Mouse (Mus musculus) testis, adult 2 months (tissue): Measurements from ENCODE around the gene Vwa7. TPM values are rescaled to one million over a fixed set of nuclear protein-coding genes. Genes with fewer than 3 reads are reported as not detected.

ENCODE experiments used
- H3K27ac ChIP-seq: fragments of 200-500 bp; 2 replicates; pipeline ENCODE4 v1.5.1; 2012; ENCODE audit warnings: low read depth, low read length; ENCODE audit not compliant: control insufficient read depth, insufficient read depth
- H3K27me3 ChIP-seq: fragments of 200-500 bp; 2 replicates; pipeline ENCODE4 v1.6.1; 2012; ENCODE audit warnings: mild to moderate bottlenecking, low read length, moderate library complexity; ENCODE audit not compliant: control insufficient read depth, insufficient read depth
- H3K36me3 ChIP-seq: fragments of 200-500 bp; 2 replicates; pipeline ENCODE4 v1.6.1; 2012; ENCODE audit warnings: mild to moderate bottlenecking, low read length; ENCODE audit not compliant: control insufficient read depth, insufficient read depth
- H3K4me1 ChIP-seq: fragments of 200-500 bp; 2 replicates; pipeline ENCODE4 v1.6.1; 2012; ENCODE audit warnings: low read length; ENCODE audit not compliant: control insufficient read depth, insufficient read depth
- H3K4me3 ChIP-seq: fragments of 200-500 bp; 2 replicates; pipeline ENCODE4 v1.5.1; 2012; ENCODE audit warnings: low read depth, mild to moderate bottlenecking, low read length, moderate library complexity, mixed read lengths; ENCODE audit not compliant: control insufficient read depth
- CTCF ChIP-seq: fragments of 200-500 bp; IDR thresholded peaks from 2 replicates; pipeline ENCODE4 v1.5.1; 2012; ENCODE audit warnings: low read depth, mild to moderate bottlenecking, inconsistent platforms, low read length, moderate library complexity; ENCODE audit not compliant: control insufficient read depth, insufficient read depth, insufficient replicate concordance
- POLR2A ChIP-seq: fragments of 200-500 bp; IDR thresholded peaks from 2 replicates; pipeline ENCODE4 v1.6.1; 2012; ENCODE audit warnings: low read depth, mild to moderate bottlenecking, inconsistent platforms, low read length, moderate library complexity; ENCODE audit not compliant: control insufficient read depth
- polyA plus RNA-seq: library from polyadenylated mRNA; depleted of rRNA; stranded (reverse); fragments of >200 nt; gene quantifications from 2 replicates; pipeline ENCODE4 v1.2.3, GENCODE M21; 2012

Vwa7 gene
- polyA plus RNA-seq, 1 experiment, result 0.65 TPM

DNA sequence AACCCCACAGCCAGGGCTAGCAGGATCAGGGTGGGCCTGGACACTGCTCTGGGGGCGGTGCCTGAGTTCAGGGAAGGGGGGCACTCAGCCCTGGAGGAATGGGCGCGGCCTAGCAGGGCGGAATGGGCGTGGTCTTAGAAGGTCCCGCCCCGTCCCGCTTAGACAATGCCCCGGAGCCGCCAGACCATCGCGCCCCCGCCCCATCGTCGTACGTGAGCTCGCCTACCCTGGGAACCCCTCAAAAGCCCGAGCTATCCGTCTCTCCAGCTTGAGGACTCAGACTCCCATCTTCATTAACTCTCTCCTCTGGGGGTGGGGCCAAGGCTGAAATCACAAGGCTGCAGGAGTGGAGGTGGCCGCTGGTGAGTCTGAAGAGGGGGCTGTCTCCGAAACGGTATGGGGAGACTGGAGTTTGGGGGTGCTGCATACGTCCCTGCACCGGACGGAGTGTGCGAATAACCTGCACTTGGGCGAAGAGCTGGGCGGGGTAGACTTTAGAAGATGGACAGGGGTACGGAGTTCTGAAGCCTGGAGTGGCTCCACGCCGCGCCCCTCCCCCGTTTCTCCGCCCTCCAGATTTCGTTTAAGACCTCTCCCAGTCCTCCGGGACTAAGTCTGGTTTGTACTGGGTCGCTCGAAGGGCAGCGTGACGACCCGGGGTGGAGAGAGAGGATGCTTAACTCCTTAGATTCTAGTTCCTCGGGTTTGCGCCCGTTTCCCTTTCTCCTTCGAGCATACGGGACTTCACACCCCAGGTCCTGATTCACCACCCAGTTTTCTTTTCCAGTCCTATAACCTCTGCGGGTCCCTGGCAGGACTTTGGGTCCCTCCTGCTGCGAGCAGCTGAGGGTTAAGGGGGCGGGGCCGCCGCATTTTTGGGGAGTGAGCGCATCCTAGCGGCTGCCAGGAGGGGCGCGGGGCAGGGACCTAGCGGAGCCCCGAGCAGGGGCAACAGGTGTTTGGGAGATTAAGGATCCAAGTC is 42.8 kb downstream of the Vwa7 start, which contains the start of gene Ddah2:
Gene Ddah2 (plus strand): TSS at position 125 of the 982 bp plus-strand sequence.
- Histone ChIP-seq H3K4me1 (peaks cover 23% of the 10 kb centered on the region), H3K4me3 (peak within 1 kb of the TSS; percentile 84), H3K27ac (peak within 1 kb of the TSS; percentile 50), H3K36me3 (no peaks in the 10 kb centered on the region), H3K27me3 (no peaks in the 10 kb centered on the region)
- TF ChIP-seq CTCF (0 out of 2 replicates have a peak, but pooled peaks have one; percentile 25), POLR2A (no peak; the same call in 1 of the 2 replicates)

DNA sequence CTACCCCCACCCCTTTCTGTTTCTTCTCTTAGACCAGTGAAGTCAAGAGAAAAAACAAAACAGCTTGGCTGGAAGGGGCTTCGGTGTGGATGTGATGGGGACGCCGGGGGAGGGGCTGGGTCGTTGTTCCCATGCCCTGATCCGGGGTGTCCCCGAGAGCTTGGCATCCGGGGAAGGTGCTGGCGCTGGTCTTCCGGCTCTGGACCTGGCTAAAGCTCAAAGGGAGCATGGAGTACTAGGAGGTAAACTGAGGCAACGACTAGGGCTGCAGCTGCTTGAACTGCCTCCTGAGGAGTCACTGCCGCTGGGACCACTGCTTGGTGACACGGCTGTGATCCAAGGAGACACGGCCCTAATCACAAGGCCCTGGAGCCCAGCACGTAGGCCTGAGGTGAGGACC is 43.7 kb downstream of the Vwa7 start:
- H3K36me3 ChIP-seq, result no peaks in the 10 kb centered on the region
- no peak overlapping the region for H3K27ac ChIP-seq
- H3K27me3 ChIP-seq, result 0 out of 2 replicates have a peak, but pooled peaks cover 2% of the 10 kb centered on the region
- H3K4me1 ChIP-seq, result peaks cover 28% of the 10 kb centered on the region
- no peak for TF ChIP-seq POLR2A
- TF ChIP-seq CTCF, result no peak
- peak overlapping the region; percentile 84 for H3K4me3 ChIP-seq

DNA sequence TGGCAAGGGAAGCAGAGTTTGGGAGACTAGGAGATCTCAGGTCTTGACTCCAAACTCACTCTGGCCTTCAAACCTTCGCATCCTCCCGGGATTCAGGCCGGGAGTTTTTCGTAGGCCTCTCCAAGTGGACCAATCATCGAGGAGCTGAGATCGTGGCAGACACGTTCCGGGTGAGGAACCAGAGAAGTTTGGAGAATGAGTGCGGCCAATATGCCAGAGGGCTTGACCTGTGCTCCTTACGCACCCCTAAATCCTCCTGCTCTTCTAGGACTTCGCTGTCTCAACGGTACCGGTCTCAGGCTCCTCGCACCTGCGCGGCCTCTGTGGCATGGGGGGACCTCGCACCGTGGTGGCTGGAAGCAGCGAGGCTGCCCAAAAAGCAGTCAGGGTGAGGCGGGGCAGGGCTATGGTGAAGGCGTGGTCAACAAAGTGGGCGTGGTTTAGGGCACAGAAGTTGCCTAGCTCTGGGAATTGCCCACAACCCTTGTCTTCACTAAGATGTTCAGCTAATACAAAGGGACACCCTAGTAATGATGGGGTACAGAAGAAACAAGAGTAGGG is 44.4 kb downstream of the Vwa7 start:
- Histone ChIP-seq H3K27ac (no peak overlapping the region), H3K27me3 (peaks cover 5% of the 10 kb centered on the region; the same call in 1 of the 2 replicates), H3K4me1 (peaks cover 34% of the 10 kb centered on the region), H3K36me3 (no peaks in the 10 kb centered on the region), H3K4me3 (peak overlapping the region; percentile 84; the same call in 1 of the 2 replicates)
- TF ChIP-seq POLR2A, result no peak
- no peak for TF ChIP-seq CTCF

DNA sequence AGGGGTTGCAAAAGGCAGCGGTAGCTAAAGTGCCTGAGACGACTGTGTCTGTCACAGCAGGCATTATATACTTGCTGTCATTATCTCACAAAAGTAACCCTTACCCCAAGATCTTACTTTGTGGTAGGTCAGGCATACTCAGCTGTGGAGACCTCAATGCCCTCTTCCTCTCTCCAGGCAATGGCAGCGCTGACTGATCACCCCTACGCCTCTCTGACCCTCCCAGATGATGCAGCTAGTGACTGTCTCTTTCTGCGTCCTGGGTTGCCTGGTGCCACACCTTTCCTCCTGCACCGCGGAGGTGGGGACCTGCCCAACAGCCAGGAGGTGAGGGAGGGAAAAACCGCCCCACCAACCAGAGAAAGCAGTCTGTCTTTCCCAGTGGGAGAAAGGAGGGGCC is 44.9 kb downstream of the Vwa7 start:
- Histone ChIP-seq H3K27ac (no peak overlapping the region), H3K4me3 (no peak overlapping the region), H3K27me3 (peaks cover 7% of the 10 kb centered on the region; the same call in 1 of the 2 replicates), H3K36me3 (no peaks in the 10 kb centered on the region), H3K4me1 (peaks cover 34% of the 10 kb centered on the region)
- no peak for TF ChIP-seq POLR2A
- no peak for TF ChIP-seq CTCF

GRCm38 (mm10) chr17:35063466-35063865 is 47.1 kb downstream of the Vwa7 start:
- Histone ChIP-seq H3K36me3 (no peaks in the 10 kb centered on the region), H3K27me3 (peaks cover 7% of the 10 kb centered on the region; the same call in 1 of the 2 replicates), H3K4me3 (peak overlapping the region; percentile 21), H3K27ac (no peak overlapping the region), H3K4me1 (peaks cover 32% of the 10 kb centered on the region)
- TF ChIP-seq POLR2A (no peak), CTCF (no peak)

DNA sequence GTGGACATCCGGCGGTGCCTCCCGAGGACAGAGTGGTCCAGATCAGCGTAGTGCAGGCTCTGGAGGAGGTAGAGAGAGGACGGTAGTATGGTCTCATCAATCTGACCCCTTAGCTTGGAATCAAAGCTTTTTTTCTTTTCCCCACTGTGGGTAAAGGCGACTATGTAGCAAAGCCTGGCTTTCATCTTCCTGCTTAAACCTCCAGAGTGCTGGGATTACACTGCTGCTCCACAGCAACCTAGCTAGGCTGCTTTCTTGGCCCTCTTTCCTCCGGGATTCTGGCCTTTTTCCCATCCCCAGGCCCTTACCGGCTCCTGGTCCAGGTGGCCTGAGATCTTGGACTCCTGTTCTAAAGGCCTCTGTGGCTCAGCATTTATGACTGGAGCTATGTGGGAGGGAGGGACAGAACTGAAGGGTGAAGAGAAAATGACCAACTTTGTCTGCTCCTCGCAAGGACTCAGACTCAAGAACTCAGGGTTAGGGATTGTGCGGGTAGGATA is 48.0 kb downstream of the Vwa7 start:
- Histone ChIP-seq H3K27ac (peak overlapping the region; percentile 41; the same call in 1 of the 2 replicates), H3K4me1 (peaks cover 29% of the 10 kb centered on the region), H3K4me3 (peak overlapping the region; percentile 63), H3K27me3 (peaks cover 7% of the 10 kb centered on the region; the same call in 1 of the 2 replicates), H3K36me3 (no peaks in the 10 kb centered on the region)
- TF ChIP-seq CTCF, result no peak
